Mouse (Mus musculus) cortical plate, adult 2 months (tissue): Measurements from ENCODE around the gene Gm29094. TPM values are rescaled to one million over a fixed set of nuclear protein-coding genes. Genes with fewer than 3 reads are reported as not detected.
"Not testable (repeated sequence)": the region's sequence is repeated elsewhere in the genome, so short reads cannot be mapped to it uniquely, and the experiment has no call there.

Experiments used
- H3K27ac ChIP-seq: fragments of 200-500 bp; 2 replicates; pipeline ENCODE4 v1.5.1; 2012; ENCODE audit warnings: low read length, control low read depth, inconsistent platforms; ENCODE audit not compliant: insufficient read depth
- H3K4me1 ChIP-seq: fragments of 200-500 bp; 2 replicates; pipeline ENCODE4 v1.6.1; 2011; ENCODE audit warnings: low read length; ENCODE audit not compliant: control insufficient read depth, insufficient read depth
- H3K4me3 ChIP-seq: fragments of 200-500 bp; 2 replicates; pipeline ENCODE4 v1.5.1; 2011; ENCODE audit warnings: mild to moderate bottlenecking, low read length, control low read depth; ENCODE audit not compliant: insufficient read depth
- CTCF ChIP-seq: fragments of 200-500 bp; IDR thresholded peaks from 2 replicates; pipeline ENCODE4 v1.5.1; 2011; ENCODE audit warnings: mild to moderate bottlenecking, control low read depth, low read length; ENCODE audit not compliant: insufficient read depth; ENCODE audit errors: extremely low read depth
- POLR2A ChIP-seq: fragments of 200-500 bp; IDR thresholded peaks from 2 replicates; pipeline ENCODE4 v1.6.1; 2011; ENCODE audit warnings: mild to moderate bottlenecking, low read length, control low read depth; ENCODE audit not compliant: insufficient read depth; ENCODE audit errors: extremely low read depth
- polyA plus RNA-seq: library from polyadenylated mRNA; depleted of rRNA; stranded (reverse); fragments of >200 nt; gene quantifications from 2 replicates; pipeline ENCODE4 v1.2.3, GENCODE M21; 2012

The Gm29094 gene
- polyA plus RNA-seq, 1 experiment, result not detected

DNA sequence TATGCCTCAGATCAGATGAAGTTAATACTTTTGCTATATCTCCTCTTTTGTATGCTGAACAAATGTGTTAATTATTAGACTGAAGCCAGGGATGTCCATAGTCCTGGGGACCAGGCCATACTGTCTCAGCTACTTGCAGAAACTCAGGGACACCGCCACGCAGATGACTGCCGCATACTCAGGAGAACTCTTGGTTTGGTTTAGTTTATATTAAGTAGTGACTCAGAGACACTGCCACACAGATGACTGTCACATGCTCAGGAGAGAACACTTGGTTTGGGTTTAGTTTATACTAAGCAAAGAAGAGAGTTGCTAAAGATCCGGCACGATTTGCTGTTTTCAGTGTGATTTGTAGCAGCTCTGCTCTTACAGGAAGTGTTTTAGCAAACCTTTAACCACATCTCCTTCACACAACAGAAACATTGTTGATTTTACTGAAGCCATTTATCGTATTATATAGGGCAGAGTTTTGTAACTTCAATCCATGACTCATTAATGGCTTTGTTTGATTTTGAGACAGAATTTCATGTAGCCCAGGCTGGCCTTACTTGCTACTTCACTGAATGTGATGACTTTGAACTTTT, 21.6 kb downstream of the Gm29094 start:
- not testable (repeated sequence) for H3K27ac ChIP-seq, H3K4me1 ChIP-seq, H3K4me3 ChIP-seq

- Histone ChIP-seq H3K4me1 (no peaks in the 10 kb centered on the region), H3K4me3 (no peak overlapping the region), H3K27ac (no peak overlapping the region)
- TF ChIP-seq POLR2A (no peak), CTCF (peak; percentile 38; the same call in 1 of the 2 replicates)
Observed at GRCm38 (mm10) chr9:89226071-89226470, 26.9 kb downstream of the Gm29094 start.

DNA sequence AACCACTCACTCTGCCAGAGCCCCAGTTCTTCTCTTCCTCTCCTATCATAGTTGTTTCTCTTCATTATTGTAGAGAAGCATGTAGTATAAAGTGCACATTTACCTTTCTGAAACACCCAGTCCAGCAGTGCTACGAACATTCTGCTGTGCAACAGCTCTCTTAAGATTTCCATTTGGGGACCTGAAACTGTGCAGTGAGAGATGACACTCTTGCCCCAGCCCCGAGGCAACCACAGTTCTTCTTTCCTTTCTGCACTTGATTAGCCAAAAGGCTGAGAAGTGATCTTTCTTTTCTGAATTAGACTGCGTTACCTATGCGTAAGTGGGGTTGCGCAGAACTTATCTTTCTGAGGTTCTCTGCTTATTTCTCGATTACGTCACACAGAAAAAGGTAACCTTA, 28.9 kb downstream of the Gm29094 start:
- Histone ChIP-seq H3K27ac (no peak overlapping the region), H3K4me1 (no peaks in the 10 kb centered on the region), H3K4me3 (no peak overlapping the region)
- no peak for TF ChIP-seq POLR2A
- no peak for TF ChIP-seq CTCF

DNA sequence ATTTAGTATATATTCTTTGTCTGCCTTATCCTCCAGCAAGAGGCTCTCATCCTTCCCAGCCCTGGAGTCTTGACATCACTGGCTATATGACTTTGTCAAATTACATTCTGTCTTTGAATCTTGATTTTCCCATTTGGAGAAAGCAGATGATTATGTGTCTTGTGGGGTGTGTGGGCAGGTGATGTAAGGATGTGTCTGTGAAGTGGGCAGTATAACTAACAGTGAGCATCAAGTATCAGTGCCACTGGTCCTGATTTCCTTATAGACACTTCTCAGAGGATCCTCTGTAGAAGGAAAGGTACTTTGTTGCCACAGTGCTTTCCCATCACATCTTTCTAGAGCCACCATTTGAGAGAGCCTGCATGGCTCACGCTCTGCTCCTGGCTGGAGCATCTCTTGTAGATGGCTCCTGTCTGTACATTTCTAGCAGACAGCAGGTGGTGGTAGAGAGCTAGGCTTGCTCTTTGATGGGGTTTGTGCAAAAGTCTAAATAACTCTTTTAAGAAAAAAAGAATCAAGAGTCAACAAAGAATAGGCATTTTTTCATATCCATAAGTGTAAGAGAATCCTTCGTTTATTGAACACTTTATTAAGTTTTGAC, 31.8 kb downstream of the Gm29094 start:
- peak; percentile 21; the same call in 1 of the 2 replicates for TF ChIP-seq CTCF
- not testable (repeated sequence) for H3K4me1 ChIP-seq, H3K27ac ChIP-seq, H3K4me3 ChIP-seq

GRCm38 (mm10) chr9:89237131-89237530, 38.0 kb downstream of the Gm29094 start:
- H3K4me1 ChIP-seq, H3K27ac ChIP-seq, H3K4me3 ChIP-seq: not testable (repeated sequence)

DNA sequence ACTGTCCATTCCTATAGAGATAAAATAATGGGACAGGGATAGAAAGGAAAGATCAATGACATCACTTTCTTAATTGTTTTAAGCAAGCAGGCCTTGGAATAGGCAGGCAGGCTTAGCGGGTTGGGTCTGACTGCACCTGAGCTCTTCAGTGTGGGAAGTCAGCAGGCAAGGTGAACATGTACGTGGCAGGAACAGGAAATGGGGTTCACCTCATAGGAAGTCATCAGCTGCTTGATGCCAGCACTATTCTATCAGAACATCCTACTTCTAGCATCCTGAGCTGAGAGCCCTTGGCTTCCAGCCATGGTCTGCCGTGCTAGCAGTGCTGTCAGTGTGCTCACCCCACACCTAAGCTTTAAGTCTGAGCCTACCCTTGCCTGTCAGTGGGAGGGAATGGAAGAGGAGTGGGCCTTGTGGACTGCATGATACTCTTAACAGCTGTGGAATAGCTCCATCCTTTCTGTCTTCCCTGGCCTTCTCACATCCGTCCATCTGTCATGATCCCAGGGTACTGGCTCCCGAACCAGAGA, 39.9 kb downstream of the Gm29094 start:
- H3K4me3 ChIP-seq, H3K27ac ChIP-seq, H3K4me1 ChIP-seq: not testable (repeated sequence)

DNA sequence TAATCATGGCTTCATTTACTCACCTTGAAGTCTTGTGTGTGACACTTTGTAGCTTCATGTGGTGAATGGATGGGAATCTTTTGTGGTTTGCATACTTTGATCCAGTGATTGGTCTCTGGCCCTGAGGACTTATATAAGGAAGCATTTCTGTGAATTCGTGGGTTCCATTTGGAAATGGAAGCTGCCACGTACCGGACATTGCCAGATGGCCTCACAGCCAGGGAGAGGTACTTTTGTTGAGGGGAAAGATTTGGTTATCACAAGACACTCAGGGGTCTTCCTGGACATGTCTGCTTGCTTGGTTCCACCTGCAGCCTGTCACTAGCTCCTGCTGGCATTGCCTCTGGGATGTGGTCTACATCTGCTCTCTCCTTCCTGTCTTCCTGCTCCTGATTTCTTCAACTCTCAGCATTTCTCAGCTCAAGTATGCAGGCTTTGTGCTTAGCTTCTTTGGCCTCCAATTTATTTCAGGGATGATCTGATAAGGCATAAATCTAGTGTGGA, 41.4 kb downstream of the Gm29094 start:
- not testable (repeated sequence) for H3K4me3 ChIP-seq, H3K4me1 ChIP-seq, H3K27ac ChIP-seq

GRCm38 (mm10) chr9:89253400-89253799, 54.2 kb downstream of the Gm29094 start:
- no peak overlapping the region for H3K27ac ChIP-seq
- TF ChIP-seq CTCF, result no peak
- H3K4me1 ChIP-seq, result no peaks in the 10 kb centered on the region
- no peak overlapping the region for H3K4me3 ChIP-seq

DNA sequence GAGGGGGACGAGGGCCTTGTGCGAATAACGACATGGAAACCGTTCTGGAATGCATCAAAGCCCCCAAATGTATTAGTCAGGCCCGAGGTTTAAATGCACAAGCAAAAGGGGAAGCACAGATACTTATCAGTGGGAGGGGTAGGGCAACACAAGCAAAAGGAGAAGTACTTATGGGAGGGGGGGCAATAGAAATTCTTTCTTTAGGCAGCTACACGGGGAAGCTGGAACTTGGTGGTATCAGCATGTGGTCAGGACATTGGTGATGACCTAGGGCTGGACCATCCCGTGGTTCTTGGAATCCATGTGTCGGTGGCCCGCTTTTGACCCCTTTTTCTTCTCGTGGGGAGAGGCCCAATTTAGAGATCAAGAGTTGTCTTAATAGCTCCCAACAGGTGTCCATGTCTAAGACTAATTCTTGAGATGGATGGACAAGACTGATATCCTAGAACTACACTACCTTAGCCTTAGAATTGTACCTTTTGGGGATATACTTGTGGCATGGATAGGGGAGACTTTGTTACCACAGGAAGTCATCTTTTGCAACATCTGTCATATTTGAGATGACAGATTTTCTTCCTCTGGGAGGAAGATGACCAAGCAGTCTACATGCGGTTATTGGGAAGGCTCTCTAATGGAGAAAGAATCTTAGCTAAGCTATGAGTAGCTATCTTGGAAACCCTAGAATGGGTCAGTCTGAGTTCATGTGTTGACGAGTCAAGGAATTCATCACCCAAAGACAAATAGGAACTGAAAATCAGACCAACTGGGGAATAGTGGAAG, 57.6 kb downstream of the Gm29094 start:
- no peak overlapping the region for H3K27ac ChIP-seq
- H3K4me1 ChIP-seq, result no peaks in the 10 kb centered on the region
- TF ChIP-seq POLR2A (no peak), CTCF (no peak)
- no peak overlapping the region for H3K4me3 ChIP-seq

- TF ChIP-seq CTCF, result no peak
- TF ChIP-seq POLR2A, result no peak
- no peak overlapping the region for H3K4me3 ChIP-seq
- no peaks in the 10 kb centered on the region for H3K4me1 ChIP-seq
- no peak overlapping the region for H3K27ac ChIP-seq
Observed at GRCm38 (mm10) chr9:89263968-89264367, 64.8 kb downstream of the Gm29094 start.
